Mouse (Mus musculus) ES-E14 (cell line): ENCODE data around the gene Ttc30a1. TPM values are rescaled to one million over a fixed set of nuclear protein-coding genes. Genes with fewer than 3 reads are reported as not detected.
"Not testable (repeated sequence)": the region's sequence is repeated elsewhere in the genome, so short reads cannot be mapped to it uniquely, and the experiment has no call there.

Experiments used
- DNase-seq: peaks from one replicate; pipeline ENCODE4 v3.0.0-alpha.2; 2013; ENCODE audit warnings: low read depth, low spot score
- H3K27ac ChIP-seq: 2 replicates; pipeline ENCODE4 v1.5.1; 2012; ENCODE audit warnings: low read depth, mild to moderate bottlenecking, low read length, moderate library complexity, mixed read lengths; ENCODE audit not compliant: poor library complexity, insufficient read depth, severe bottlenecking
- H3K36me3 ChIP-seq: 2 replicates; pipeline ENCODE4 v1.6.1; 2012; ENCODE audit warnings: mild to moderate bottlenecking, low read length, moderate library complexity, mixed read lengths; ENCODE audit not compliant: control insufficient read depth, poor library complexity, insufficient read depth, severe bottlenecking
- H3K4me1 ChIP-seq, 2 experiments: fragments of 150-350 bp in 1 of 2; sonication (generic) in 1 of 2; 2 replicates each; pipeline ENCODE4 v1.6.1; 2012; ENCODE audit warnings: low read length in 2 of 2, mild to moderate bottlenecking in 1 of 2, mixed read lengths in 1 of 2; ENCODE audit not compliant: control insufficient read depth in 2 of 2, insufficient read depth in 2 of 2, poor library complexity in 1 of 2
- H3K4me3 ChIP-seq, 2 experiments: fragments of 150-350 bp in 1 of 2; sonication (generic) in 1 of 2; 2 replicates each; pipeline ENCODE4 v1.5.1; 2012; ENCODE audit warnings: low read length in 2 of 2, low read depth in 1 of 2, mild to moderate bottlenecking in 1 of 2, mixed read lengths in 1 of 2; ENCODE audit not compliant: insufficient read depth in 1 of 2, poor library complexity in 1 of 2, severe bottlenecking in 1 of 2
- H3K9ac ChIP-seq: 2 replicates; pipeline ENCODE4 v1.6.1; 2012; ENCODE audit warnings: low read depth, mild to moderate bottlenecking, low read length, mixed read lengths; ENCODE audit not compliant: poor library complexity, insufficient read depth, severe bottlenecking
- H3K9me3 ChIP-seq: fragments of 150-350 bp; sonication (generic); 2 replicates; pipeline ENCODE4 v1.6.1; 2012; ENCODE audit warnings: low read depth, mild to moderate bottlenecking, low read length; ENCODE audit not compliant: control insufficient read depth, insufficient read depth
- CHD2 ChIP-seq: IDR thresholded peaks from 2 replicates; pipeline ENCODE4 v1.6.1; 2014; ENCODE audit warnings: mild to moderate bottlenecking, low read depth, low read length, inconsistent platforms
- HCFC1 ChIP-seq: IDR thresholded peaks from 2 replicates; pipeline ENCODE4 v1.6.1; 2012; ENCODE audit warnings: low read length, inconsistent platforms, borderline replicate concordance; ENCODE audit not compliant: insufficient read depth
- MAFK ChIP-seq: IDR thresholded peaks from 2 replicates; pipeline ENCODE4 v1.6.1; 2014; ENCODE audit warnings: mild to moderate bottlenecking, low read depth, low read length, inconsistent platforms; ENCODE audit not compliant: insufficient read depth
- ZC3H11A ChIP-seq: IDR thresholded peaks from 2 replicates; pipeline ENCODE4 v1.6.1; 2012; ENCODE audit warnings: low read depth, mild to moderate bottlenecking, inconsistent platforms, low read length, borderline replicate concordance
- ZNF384 ChIP-seq: IDR thresholded peaks from 2 replicates; pipeline ENCODE4 v1.6.1; 2012; ENCODE audit warnings: low read depth, low read length, inconsistent platforms
- in situ Hi-C, 2 experiments: fragments of 600-800 bp; cut with MboI; formaldehyde crosslinking; loops; one replicate each; pipeline ENCODE4 v1.15.1; 2025; ENCODE audit warnings: low sequenced_read_pairs in 2 of 2, inconsistent platforms in 1 of 2; ENCODE audit not compliant: unreplicated experiment in 2 of 2
- total RNA-seq: library from RNA; depleted of rRNA; stranded (reverse); fragments of 300-350 nt; gene quantifications from 2 replicates; pipeline ENCODE4 v1.2.3, GENCODE M21; 2012

Ttc30a1 gene
- total RNA-seq, 1 experiment: 6.1 TPM

DNA sequence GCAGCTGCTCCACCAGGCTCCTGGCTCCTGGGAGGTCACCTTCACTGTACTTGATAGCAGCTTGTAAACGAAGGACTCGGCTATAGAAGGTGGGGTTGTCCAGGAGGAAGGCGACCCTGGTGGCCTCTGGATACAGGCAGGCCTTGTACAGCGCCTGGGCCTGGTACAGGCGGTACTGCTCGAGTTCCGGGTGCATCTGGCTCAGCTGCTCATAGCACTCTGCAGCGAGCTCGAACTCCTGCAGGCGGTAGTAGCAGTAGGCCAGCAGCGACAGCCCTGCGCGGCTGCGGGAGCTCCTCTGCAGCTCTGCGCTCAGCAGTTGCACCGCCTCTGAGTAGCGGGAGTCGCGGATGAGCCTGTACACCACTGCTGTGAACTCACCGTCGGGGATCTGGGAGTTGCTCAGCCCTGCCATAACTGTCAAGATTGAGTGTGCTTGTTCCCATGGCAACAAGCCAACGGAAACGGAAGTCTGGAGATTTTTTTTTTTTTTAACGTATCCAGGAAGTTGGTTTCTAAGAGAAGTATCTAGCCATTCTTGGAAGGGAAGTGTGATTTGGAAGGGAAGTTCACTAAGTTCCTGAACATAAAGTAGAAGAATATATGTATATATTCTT is 3.9 kb downstream of the Ttc30a1 start, which contains the start of gene Ttc30a2:
Gene Ttc30a2 (minus strand): TSS at position 419 of the 617 bp plus-strand sequence.
- H3K4me1 ChIP-seq, H3K36me3 ChIP-seq, H3K9ac ChIP-seq, H3K9me3 ChIP-seq, H3K27ac ChIP-seq, in situ Hi-C loops: not testable (repeated sequence)
- TF ChIP-seq ZNF384: peak; percentile 98
- peak; percentile 63 for DNase-seq
- H3K4me3 ChIP-seq: peak within 1 kb of the TSS in 1 of 2 experiments; percentile 5; a peak in 2 of 4 replicates

DNA sequence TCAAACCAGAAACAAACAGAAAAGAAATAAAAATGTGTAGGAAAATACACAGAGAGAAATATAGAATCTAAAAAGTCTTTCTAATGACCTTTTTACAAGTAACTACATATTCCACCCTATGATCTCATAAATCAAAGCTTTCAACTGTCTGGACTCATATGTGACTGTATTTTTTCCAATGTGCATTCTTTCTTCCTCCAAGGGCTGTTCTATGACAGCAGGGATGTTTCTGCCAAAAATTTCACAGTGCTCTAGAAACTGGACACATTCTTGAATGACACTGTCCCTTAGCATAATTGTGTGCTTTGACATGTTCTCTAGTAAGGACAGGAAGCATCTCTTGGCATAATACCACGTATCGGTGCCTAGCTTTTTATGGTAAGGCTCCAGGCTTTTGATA is 5.7 kb downstream of the Ttc30a1 start:
- not testable (repeated sequence) for H3K9ac ChIP-seq

GRCm38 (mm10) chr2:75974131-75974530 is 7.6 kb downstream of the Ttc30a1 start:
- Histone ChIP-seq H3K4me3 (no peak overlapping the region), H3K27ac (no peak overlapping the region), H3K9me3 (no peaks in the 10 kb centered on the region), H3K4me1 (no peaks in the 10 kb centered on the region), H3K9ac (no peak overlapping the region), H3K36me3 (no peaks in the 10 kb centered on the region)
- no peak for DNase-seq
- in situ Hi-C loops: loop anchor here (25.0 kb wide), 1 partner anchor 362 kb away; no protein-coding TSS in a partner anchor
- TF ChIP-seq CHD2: no peak
- no peak for TF ChIP-seq HCFC1
- no peak for TF ChIP-seq MAFK
- TF ChIP-seq ZNF384: no peak
- no peak for TF ChIP-seq ZC3H11A

More for the DNA sequence above, 5.7 kb downstream of the Ttc30a1 start:
- H3K36me3 ChIP-seq, DNase-seq, H3K27ac ChIP-seq, H3K4me1 ChIP-seq, in situ Hi-C loops, H3K4me3 ChIP-seq, H3K9me3 ChIP-seq: not testable (repeated sequence)

GRCm38 (mm10) chr2:75964972-75965371 is 16.8 kb downstream of the Ttc30a1 start:
- in situ Hi-C loops: loop anchor here (10.0 to 25.0 kb wide), 2 partner anchors 180 to 353 kb away; no protein-coding TSS in a partner anchor
- Histone ChIP-seq H3K9ac (no peak overlapping the region; the same call in 1 of the 2 replicates), H3K4me3 (peak overlapping the region in 1 of 2 experiments; percentile 31; a peak in 1 of 4 replicates), H3K9me3 (no peaks in the 10 kb centered on the region), H3K4me1 (peaks cover 8 to 19% of the 10 kb centered on the region in 2 experiments), H3K36me3 (no peaks in the 10 kb centered on the region), H3K27ac (no peak overlapping the region)
- TF ChIP-seq ZNF384: no peak
- no peak for TF ChIP-seq MAFK
- peak; percentile 41; the same call in 1 of the 2 replicates for TF ChIP-seq ZC3H11A
- no peak for TF ChIP-seq CHD2
- DNase-seq: no peak

DNA sequence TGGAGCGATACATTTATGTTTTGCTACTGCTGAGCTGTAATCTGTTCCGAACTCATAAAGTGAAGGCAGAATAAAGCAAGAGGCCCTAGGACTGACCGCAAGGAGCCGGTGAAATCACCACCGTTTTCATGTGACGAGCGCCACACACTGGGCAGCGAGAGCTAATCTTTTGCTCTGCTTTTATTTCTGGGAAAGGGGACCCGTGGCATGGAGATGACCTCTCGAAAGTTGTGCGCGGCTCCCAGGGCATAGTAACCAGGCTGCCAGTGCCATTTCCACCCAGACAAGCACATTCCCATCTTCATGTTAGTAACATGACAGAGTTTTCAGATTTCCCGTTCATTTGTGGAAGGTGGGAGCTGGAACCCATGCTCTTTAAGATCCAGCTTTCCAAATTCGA is 17.3 kb downstream of the Ttc30a1 start:
- no peak for DNase-seq
- H3K4me3 ChIP-seq: peak overlapping the region in 1 of 2 experiments; percentile 31; a peak in 2 of 4 replicates
- no peaks in the 10 kb centered on the region for H3K9me3 ChIP-seq
- no peak overlapping the region; the same call in 1 of the 2 replicates for H3K9ac ChIP-seq
- in situ Hi-C loops: loop anchor here (10.0 to 25.0 kb wide), 2 partner anchors 180 to 352 kb away; no protein-coding TSS in a partner anchor
- peaks cover 8 to 19% of the 10 kb centered on the region in 2 experiments for H3K4me1 ChIP-seq
- H3K36me3 ChIP-seq: no peaks in the 10 kb centered on the region
- H3K27ac ChIP-seq: no peak overlapping the region
- TF ChIP-seq MAFK (no peak), ZC3H11A (peak; percentile 50)
